Mouse (Mus musculus): ENCODE results near the gene Timm50. TPM values are rescaled to one million over a fixed set of nuclear protein-coding genes. Genes with fewer than 3 reads are reported as not detected.

The Timm50 gene
- polyA plus RNA-seq (2014; fragmentation: Nextera tagmentation; extraction: Ambion mirVana) = 119 and 131 TPM in 2 replicates

GRCm38 (mm10) chr7:28311926-28312543, at the start of gene Timm50:
Gene Timm50, minus strand, starts transcription at chr7:28312072.
- under 1% methylated on average over 42 of the region's 45 CpGs for WGBS
- H3K36me3 ChIP-seq (ENCODE audit: control insufficient read depth, insufficient read depth, low read length) = peaks cover 62% of the 10 kb centered on the region
- H3K9me3 ChIP-seq (ENCODE audit: control insufficient read depth, low read length) = no peaks in the 10 kb centered on the region
- ATAC-seq (ENCODE audit: insufficient number of reproducible peaks, insufficient read depth, low FRiP score, low read depth) = peak; percentile 96
- peak within 1 kb of the TSS; percentile 86 for H3K9ac ChIP-seq (ENCODE audit: low read length)
- peaks cover 5 to 9% of the 10 kb centered on the region in 2 experiments; a peak in 1 of 4 replicates for H3K4me1 ChIP-seq (ENCODE audit: control insufficient read depth in 2 of 2, insufficient read depth in 2 of 2, low read length in 2 of 2)
- H3K27ac ChIP-seq (replicated peaks in 1 of 2; ENCODE audit: control insufficient read depth in 1 of 2, insufficient read depth in 1 of 2, low read depth in 2 of 2, low read length in 2 of 2) = peak within 1 kb of the TSS in 1 of 2 experiments; percentile 52; a peak in 2 of 4 replicates
- H3K4me2 ChIP-seq (ENCODE audit: low read length) = peak within 1 kb of the TSS; percentile 86
- H3K4me3 ChIP-seq (ENCODE audit: control insufficient read depth in 1 of 2, insufficient read depth in 1 of 2, low read depth in 1 of 2, low read length in 2 of 2) = peak within 1 kb of the TSS; percentile 57 to 64
- H3K27me3 ChIP-seq (ENCODE audit: control insufficient read depth, insufficient read depth, low read length) = no peaks in the 10 kb centered on the region

- H3K4me2 ChIP-seq (ENCODE audit: low read length) = no peak overlapping the region
- no peak overlapping the region for H3K9ac ChIP-seq (ENCODE audit: low read length)
- H3K4me1 ChIP-seq (ENCODE audit: control insufficient read depth in 2 of 2, insufficient read depth in 2 of 2, low read length in 2 of 2) = peaks cover 21 to 32% of the 10 kb centered on the region in 2 experiments
- no peak overlapping the region for H3K4me3 ChIP-seq (ENCODE audit: control insufficient read depth in 1 of 2, insufficient read depth in 1 of 2, low read depth in 1 of 2, low read length in 2 of 2)
- H3K27ac ChIP-seq (replicated peaks in 1 of 2; ENCODE audit: control insufficient read depth in 1 of 2, insufficient read depth in 1 of 2, low read depth in 2 of 2, low read length in 2 of 2) = no peak overlapping the region; a peak in 1 of 4 replicates
- H3K27me3 ChIP-seq (ENCODE audit: control insufficient read depth, insufficient read depth, low read length) = no peaks in the 10 kb centered on the region
- no peak for ATAC-seq (ENCODE audit: insufficient number of reproducible peaks, insufficient read depth, low FRiP score, low read depth)
- H3K36me3 ChIP-seq (ENCODE audit: control insufficient read depth, insufficient read depth, low read length) = peaks cover 68% of the 10 kb centered on the region
- WGBS = 80% methylated on average over 6 of the region's 6 CpGs
- H3K9me3 ChIP-seq (ENCODE audit: control insufficient read depth, low read length) = no peaks in the 10 kb centered on the region
Measured at GRCm38 (mm10) chr7:28360291-28360690, 48.4 kb upstream of the Timm50 start.

- Histone ChIP-seq H3K4me3 (ENCODE audit: control insufficient read depth in 1 of 2, insufficient read depth in 1 of 2, low read depth in 1 of 2, low read length in 2 of 2) (no peak overlapping the region), H3K27ac (replicated peaks in 1 of 2; ENCODE audit: control insufficient read depth in 1 of 2, insufficient read depth in 1 of 2, low read depth in 2 of 2, low read length in 2 of 2) (no peak overlapping the region; a peak in 1 of 4 replicates), H3K27me3 (ENCODE audit: control insufficient read depth, insufficient read depth, low read length) (no peaks in the 10 kb centered on the region), H3K36me3 (ENCODE audit: control insufficient read depth, insufficient read depth, low read length) (peaks cover 67% of the 10 kb centered on the region), H3K9me3 (ENCODE audit: control insufficient read depth, low read length) (no peaks in the 10 kb centered on the region), H3K4me2 (ENCODE audit: low read length) (no peak overlapping the region), H3K4me1 (ENCODE audit: control insufficient read depth in 2 of 2, insufficient read depth in 2 of 2, low read length in 2 of 2) (peaks cover 21 to 32% of the 10 kb centered on the region in 2 experiments), H3K9ac (ENCODE audit: low read length) (no peak overlapping the region)
- no peak for ATAC-seq (ENCODE audit: insufficient number of reproducible peaks, insufficient read depth, low FRiP score, low read depth)
- WGBS = 84% methylated on average over 10 of the region's 10 CpGs
Measured at GRCm38 (mm10) chr7:28359854-28360253, 48.0 kb upstream of the Timm50 start.

GRCm38 (mm10) chr7:28358431-28358830, 46.6 kb upstream of the Timm50 start:
- 51% methylated on average over 7 of the region's 7 CpGs for WGBS
- Histone ChIP-seq H3K4me3 (ENCODE audit: control insufficient read depth in 1 of 2, insufficient read depth in 1 of 2, low read depth in 1 of 2, low read length in 2 of 2) (no peak overlapping the region), H3K9ac (ENCODE audit: low read length) (peak overlapping the region; percentile 62), H3K9me3 (ENCODE audit: control insufficient read depth, low read length) (no peaks in the 10 kb centered on the region), H3K36me3 (ENCODE audit: control insufficient read depth, insufficient read depth, low read length) (peaks cover 66% of the 10 kb centered on the region), H3K4me1 (ENCODE audit: control insufficient read depth in 2 of 2, insufficient read depth in 2 of 2, low read length in 2 of 2) (peaks cover 21 to 32% of the 10 kb centered on the region in 2 experiments), H3K27me3 (ENCODE audit: control insufficient read depth, insufficient read depth, low read length) (no peaks in the 10 kb centered on the region), H3K27ac (replicated peaks in 1 of 2; ENCODE audit: control insufficient read depth in 1 of 2, insufficient read depth in 1 of 2, low read depth in 2 of 2, low read length in 2 of 2) (peak overlapping the region; percentile 90 to 94), H3K4me2 (ENCODE audit: low read length) (peak overlapping the region; percentile 52)
- ATAC-seq (ENCODE audit: insufficient number of reproducible peaks, insufficient read depth, low FRiP score, low read depth) = no peak

- Histone ChIP-seq H3K9me3 (ENCODE audit: control insufficient read depth, low read length) (no peaks in the 10 kb centered on the region), H3K27me3 (ENCODE audit: control insufficient read depth, insufficient read depth, low read length) (no peaks in the 10 kb centered on the region), H3K36me3 (ENCODE audit: control insufficient read depth, insufficient read depth, low read length) (peaks cover 66% of the 10 kb centered on the region), H3K4me2 (ENCODE audit: low read length) (peak overlapping the region; percentile 52), H3K4me3 (ENCODE audit: control insufficient read depth in 1 of 2, insufficient read depth in 1 of 2, low read depth in 1 of 2, low read length in 2 of 2) (no peak overlapping the region), H3K9ac (ENCODE audit: low read length) (peak overlapping the region; percentile 62), H3K4me1 (ENCODE audit: control insufficient read depth in 2 of 2, insufficient read depth in 2 of 2, low read length in 2 of 2) (peaks cover 21 to 32% of the 10 kb centered on the region in 2 experiments), H3K27ac (replicated peaks in 1 of 2; ENCODE audit: control insufficient read depth in 1 of 2, insufficient read depth in 1 of 2, low read depth in 2 of 2, low read length in 2 of 2) (peak overlapping the region; percentile 90 to 94)
- 0% methylated on average over 5 of the region's 5 CpGs for WGBS
- peak; percentile 38 for ATAC-seq (ENCODE audit: insufficient number of reproducible peaks, insufficient read depth, low FRiP score, low read depth)
Measured at GRCm38 (mm10) chr7:28357984-28358383, 46.1 kb upstream of the Timm50 start.

GRCm38 (mm10) chr7:28356981-28357380, 45.1 kb upstream of the Timm50 start:
- Histone ChIP-seq H3K9me3 (ENCODE audit: control insufficient read depth, low read length) (no peaks in the 10 kb centered on the region), H3K4me3 (ENCODE audit: control insufficient read depth in 1 of 2, insufficient read depth in 1 of 2, low read depth in 1 of 2, low read length in 2 of 2) (no peak overlapping the region), H3K4me1 (ENCODE audit: control insufficient read depth in 2 of 2, insufficient read depth in 2 of 2, low read length in 2 of 2) (peaks cover 21 to 33% of the 10 kb centered on the region in 2 experiments), H3K4me2 (ENCODE audit: low read length) (peak overlapping the region; percentile 52), H3K27me3 (ENCODE audit: control insufficient read depth, insufficient read depth, low read length) (no peaks in the 10 kb centered on the region), H3K9ac (ENCODE audit: low read length) (peak overlapping the region; percentile 62), H3K36me3 (ENCODE audit: control insufficient read depth, insufficient read depth, low read length) (peaks cover 66% of the 10 kb centered on the region), H3K27ac (replicated peaks in 1 of 2; ENCODE audit: control insufficient read depth in 1 of 2, insufficient read depth in 1 of 2, low read depth in 2 of 2, low read length in 2 of 2) (peak overlapping the region; percentile 90 to 94)
- peak; percentile 40 for ATAC-seq (ENCODE audit: insufficient number of reproducible peaks, insufficient read depth, low FRiP score, low read depth)
- WGBS = 3% methylated on average over 5 of the region's 5 CpGs

- Histone ChIP-seq H3K27ac (replicated peaks in 1 of 2; ENCODE audit: control insufficient read depth in 1 of 2, insufficient read depth in 1 of 2, low read depth in 2 of 2, low read length in 2 of 2) (no peak overlapping the region), H3K4me2 (ENCODE audit: low read length) (no peak overlapping the region), H3K9ac (ENCODE audit: low read length) (no peak overlapping the region), H3K4me3 (ENCODE audit: control insufficient read depth in 1 of 2, insufficient read depth in 1 of 2, low read depth in 1 of 2, low read length in 2 of 2) (no peak overlapping the region), H3K4me1 (ENCODE audit: control insufficient read depth in 2 of 2, insufficient read depth in 2 of 2, low read length in 2 of 2) (peaks cover 24 to 41% of the 10 kb centered on the region in 2 experiments), H3K9me3 (ENCODE audit: control insufficient read depth, low read length) (no peaks in the 10 kb centered on the region), H3K27me3 (ENCODE audit: control insufficient read depth, insufficient read depth, low read length) (no peaks in the 10 kb centered on the region), H3K36me3 (ENCODE audit: control insufficient read depth, insufficient read depth, low read length) (peaks cover 54% of the 10 kb centered on the region)
- no peak for ATAC-seq (ENCODE audit: insufficient number of reproducible peaks, insufficient read depth, low FRiP score, low read depth)
- WGBS = 86% methylated on average over 3 of the region's 3 CpGs
Measured at GRCm38 (mm10) chr7:28355221-28355620, 43.3 kb upstream of the Timm50 start.

Measured in heart, embryonic 14.5 days (tissue).